Mouse (Mus musculus) thymus, postnatal 36 days (tissue): Measurements from ENCODE around the gene Mmp9.

Source experiments
- DNase-seq, 2 experiments: peaks; one replicate each; pipeline ENCODE4 v3.0.0; 2022; ENCODE audit warnings: mixed read lengths in 2 of 2

Mmp9 gene

GRCm38 (mm10) chr2:164940140-164940830, at the start of gene Mmp9:
TSS of gene Mmp9 (plus strand) at chr2:164940780.
- DNase-seq = no peak

GRCm38 (mm10) chr2:164891056-164891834, 49.3 kb upstream of the Mmp9 start:
- no peak for DNase-seq

GRCm38 (mm10) chr2:164891908-164892695, 48.5 kb upstream of the Mmp9 start:
- no peak for DNase-seq

- no peak for DNase-seq
Observed at GRCm38 (mm10) chr2:164892696-164893216, 47.8 kb upstream of the Mmp9 start.

GRCm38 (mm10) chr2:164894048-164894447, 46.5 kb upstream of the Mmp9 start:
- no peak for DNase-seq

GRCm38 (mm10) chr2:164894644-164895043, 45.9 kb upstream of the Mmp9 start:
- DNase-seq = peak in 1 of 2 experiments; percentile 13

- DNase-seq = peak in 1 of 2 experiments; percentile 22
Observed at GRCm38 (mm10) chr2:164895885-164896284, 44.7 kb upstream of the Mmp9 start.

GRCm38 (mm10) chr2:164898008-164898407, 42.6 kb upstream of the Mmp9 start:
- DNase-seq = peak in 1 of 2 experiments; percentile 39

GRCm38 (mm10) chr2:164899034-164899433, 41.5 kb upstream of the Mmp9 start:
- no peak for DNase-seq

- DNase-seq = peak; percentile 32 to 50
Observed at GRCm38 (mm10) chr2:164899723-164900459, 40.7 kb upstream of the Mmp9 start.

GRCm38 (mm10) chr2:164901380-164901779, 39.2 kb upstream of the Mmp9 start:
- no peak for DNase-seq

GRCm38 (mm10) chr2:164903496-164903895, 37.1 kb upstream of the Mmp9 start:
- DNase-seq = no peak

GRCm38 (mm10) chr2:164906071-164906470, 34.5 kb upstream of the Mmp9 start:
- DNase-seq = no peak

- no peak for DNase-seq
Observed at GRCm38 (mm10) chr2:164907511-164907910, 33.1 kb upstream of the Mmp9 start.

GRCm38 (mm10) chr2:164908011-164908410, 32.6 kb upstream of the Mmp9 start:
- no peak for DNase-seq

- no peak for DNase-seq
Observed at GRCm38 (mm10) chr2:164909100-164909499, 31.5 kb upstream of the Mmp9 start.

- no peak for DNase-seq
Observed at GRCm38 (mm10) chr2:164909542-164909941, 31.0 kb upstream of the Mmp9 start.

GRCm38 (mm10) chr2:164910360-164911061, 30.1 kb upstream of the Mmp9 start:
- DNase-seq = no peak

- peak; percentile 92 for DNase-seq
Observed at GRCm38 (mm10) chr2:164911086-164912048, 29.2 kb upstream of the Mmp9 start, which contains the start of gene Zfp335. TSS of gene Zfp335 (minus strand) at chr2:164911757.

- DNase-seq = no peak
Observed at GRCm38 (mm10) chr2:164912151-164912550, 28.4 kb upstream of the Mmp9 start.
